Mouse (Mus musculus) hindbrain, embryonic 11.5 days (tissue): ENCODE data around the gene Car5a. TPM values are rescaled to one million over a fixed set of nuclear protein-coding genes. Genes with fewer than 3 reads are reported as not detected.

ENCODE experiments used
- ATAC-seq: fragments of 200-750 bp; cut with Nextera tagmentation; 2 replicates; pipeline ENCODE4 v1.8.0; 2017; ENCODE audit warnings: mild to moderate bottlenecking, moderate TSS enrichment, moderate library complexity; ENCODE audit not compliant: low FRiP score
- DNase-seq: peaks from one replicate; pipeline ENCODE4 v3.0.0-alpha.2; 2015; ENCODE audit warnings: low spot score
- H3K27ac ChIP-seq: fragments of 300-500 bp; sonication (generic); 2 replicates; pipeline ENCODE4 v1.5.1; 2014; ENCODE audit warnings: mild to moderate bottlenecking, low read depth, low read length
- H3K27me3 ChIP-seq: fragments of 300-500 bp; sonication (generic); 2 replicates; pipeline ENCODE4 v1.6.1; 2014; ENCODE audit warnings: mild to moderate bottlenecking, low read length, moderate library complexity, mixed read lengths; ENCODE audit not compliant: control insufficient read depth, insufficient read depth
- H3K36me3 ChIP-seq: fragments of 300-500 bp; sonication (generic); 2 replicates; pipeline ENCODE4 v1.6.1; 2014; ENCODE audit warnings: mild to moderate bottlenecking, low read length, moderate library complexity, mixed read lengths; ENCODE audit not compliant: control insufficient read depth, insufficient read depth
- H3K4me1 ChIP-seq: fragments of 300-500 bp; sonication (generic); replicated peaks from 2 replicates; pipeline ENCODE4 v1.6.1; 2014; ENCODE audit warnings: low read length, mixed read lengths; ENCODE audit not compliant: control insufficient read depth, insufficient read depth
- H3K4me2 ChIP-seq: fragments of 300-500 bp; sonication (generic); replicated peaks from 2 replicates; pipeline ENCODE4 v1.6.1; 2014; ENCODE audit warnings: mild to moderate bottlenecking, low read depth, low read length
- H3K4me3 ChIP-seq: fragments of 300-500 bp; sonication (generic); 2 replicates; pipeline ENCODE4 v1.5.1; 2014; ENCODE audit warnings: low read depth, low read length
- H3K9ac ChIP-seq: fragments of 300-500 bp; sonication (generic); 2 replicates; pipeline ENCODE4 v1.6.1; 2014; ENCODE audit warnings: low read depth, low read length
- H3K9me3 ChIP-seq: fragments of 300-500 bp; sonication (generic); 2 replicates; pipeline ENCODE4 v1.6.1; 2016; ENCODE audit warnings: low read length; ENCODE audit not compliant: control insufficient read depth
- WGBS: fragments of 180-500 bp; shearing (Covaris S2); extraction: QIAGEN DNeasy Blood & Tissue Kit; methylation state at CpG from one replicate; pipeline ENCODE4 v1.1.7; 2014; 5-methylcytosine and 5-hydroxymethylcytosine counted together
- polyA plus RNA-seq: library from polyadenylated mRNA; unstranded; fragments of >200 nt; fragmentation: Nextera tagmentation; extraction: Ambion mirVana; gene quantifications from 2 replicates; pipeline ENCODE4 v1.2.1, GENCODE M21; 2014

The Car5a gene
- polyA plus RNA-seq, 1 experiment from 2014 or later: not detected

DNA sequence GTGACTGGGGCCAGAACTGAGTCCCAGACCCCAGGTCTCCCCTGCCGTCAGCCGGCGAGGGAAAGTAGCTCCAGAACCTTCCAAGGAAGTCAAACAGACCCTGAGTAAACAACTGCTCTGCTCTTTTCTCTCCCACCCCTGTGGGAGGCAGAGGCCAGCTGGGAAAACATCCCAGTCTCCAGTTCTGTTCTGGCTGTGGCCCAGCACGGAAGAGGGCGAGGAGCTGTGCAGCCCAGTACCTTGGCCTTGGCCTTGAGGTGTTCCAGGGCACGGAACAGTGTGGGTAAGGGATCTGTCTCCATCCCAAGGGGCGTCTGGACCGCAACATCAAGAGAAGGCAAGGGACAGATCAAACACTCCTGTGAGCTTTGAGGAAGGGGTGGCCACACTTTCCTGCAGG, 22.6 kb downstream of the Car5a start:
- no peaks in the 10 kb centered on the region for H3K4me1 ChIP-seq
- ATAC-seq (no peak), DNase-seq (no peak)
- H3K27ac ChIP-seq: no peak overlapping the region
- H3K36me3 ChIP-seq: no peaks in the 10 kb centered on the region
- WGBS: 69% methylated on average over 8 of the region's 8 CpGs
- H3K4me2 ChIP-seq: no peak overlapping the region
- no peaks in the 10 kb centered on the region for H3K27me3 ChIP-seq
- no peaks in the 10 kb centered on the region for H3K9me3 ChIP-seq
- no peak overlapping the region for H3K4me3 ChIP-seq
- H3K9ac ChIP-seq: no peak overlapping the region

DNA sequence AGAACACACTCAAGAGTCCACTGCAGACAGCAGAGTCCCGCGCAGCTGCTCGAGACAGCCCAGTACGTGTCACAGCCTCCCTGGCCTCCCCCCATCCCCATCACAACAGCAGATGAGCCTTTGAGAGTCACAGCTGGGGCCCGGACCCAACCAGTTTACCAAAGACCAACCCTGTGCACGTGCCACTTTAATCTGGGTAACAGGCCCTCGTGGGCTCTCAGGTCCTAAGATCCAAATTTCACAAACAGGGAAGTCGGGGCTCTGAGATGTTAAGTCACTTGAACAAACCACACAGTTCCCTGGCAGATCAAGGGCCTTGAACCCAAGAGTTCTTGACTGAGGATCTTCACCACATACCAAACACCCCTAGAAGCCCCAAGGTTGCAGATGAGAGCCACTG, 23.1 kb downstream of the Car5a start:
- H3K4me3 ChIP-seq: no peak overlapping the region

DNA sequence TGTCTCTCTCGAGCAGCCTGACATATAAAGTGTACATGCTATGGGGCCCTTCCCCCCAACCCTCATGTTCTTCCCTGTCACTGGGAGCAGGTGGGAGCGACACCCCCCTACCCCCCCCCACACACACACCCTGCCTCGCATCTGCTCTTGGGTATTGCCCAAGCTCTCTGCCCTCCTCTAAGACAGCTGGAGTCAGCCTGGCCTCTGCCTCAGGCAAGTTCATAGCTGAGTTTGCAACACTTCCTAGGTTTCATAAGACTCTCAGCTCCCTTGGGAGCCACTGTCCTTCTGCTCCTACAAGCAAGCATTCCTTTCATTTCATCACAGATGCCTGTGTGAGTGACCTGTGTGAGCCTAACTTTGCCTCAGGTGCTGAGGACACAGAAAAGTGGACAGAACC, 25.0 kb downstream of the Car5a start:
- Histone ChIP-seq H3K4me1 (no peaks in the 10 kb centered on the region), H3K27ac (no peak overlapping the region), H3K9ac (no peak overlapping the region), H3K9me3 (no peaks in the 10 kb centered on the region), H3K27me3 (no peaks in the 10 kb centered on the region), H3K4me3 (no peak overlapping the region), H3K4me2 (no peak overlapping the region), H3K36me3 (no peaks in the 10 kb centered on the region)
- WGBS: 49% methylated on average over 3 of the region's 3 CpGs
- no peak for ATAC-seq
- DNase-seq: no peak

More for the DNA sequence above, 23.1 kb downstream of the Car5a start:
- H3K36me3 ChIP-seq: no peaks in the 10 kb centered on the region
- no peaks in the 10 kb centered on the region for H3K9me3 ChIP-seq
- no peak for DNase-seq
- no peaks in the 10 kb centered on the region for H3K4me1 ChIP-seq
- H3K27me3 ChIP-seq: no peaks in the 10 kb centered on the region
- no peak overlapping the region for H3K27ac ChIP-seq
- H3K4me2 ChIP-seq: no peak overlapping the region
- H3K9ac ChIP-seq: no peak overlapping the region
- 70% methylated on average over 8 of the region's 8 CpGs for WGBS
- ATAC-seq: no peak

DNA sequence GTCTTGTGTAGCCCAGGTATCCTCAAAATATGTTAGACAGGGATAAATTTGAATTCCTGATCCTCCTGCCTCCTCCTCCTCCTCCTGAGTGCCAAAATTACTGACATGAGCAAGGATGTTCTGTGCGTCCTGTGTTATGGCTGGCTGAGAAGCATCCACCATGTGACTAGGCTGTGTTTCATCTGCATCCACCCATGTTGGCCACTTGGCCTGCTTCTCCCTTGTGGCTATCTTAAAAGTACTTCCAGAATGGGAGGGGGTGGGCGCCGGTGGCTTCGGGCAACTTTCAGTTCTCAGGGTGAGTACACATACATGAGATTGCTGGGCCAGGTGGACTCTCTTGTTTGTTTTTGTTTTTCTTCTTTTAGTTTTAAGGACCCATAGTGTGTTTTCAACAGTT, 25.5 kb downstream of the Car5a start:
- Histone ChIP-seq H3K4me3 (no peak overlapping the region), H3K9ac (no peak overlapping the region), H3K27me3 (no peaks in the 10 kb centered on the region), H3K27ac (no peak overlapping the region), H3K36me3 (no peaks in the 10 kb centered on the region), H3K4me2 (no peak overlapping the region), H3K9me3 (no peaks in the 10 kb centered on the region), H3K4me1 (no peaks in the 10 kb centered on the region)
- WGBS: 76% methylated on average over 4 of the region's 4 CpGs
- DNase-seq: no peak
- no peak for ATAC-seq

DNA sequence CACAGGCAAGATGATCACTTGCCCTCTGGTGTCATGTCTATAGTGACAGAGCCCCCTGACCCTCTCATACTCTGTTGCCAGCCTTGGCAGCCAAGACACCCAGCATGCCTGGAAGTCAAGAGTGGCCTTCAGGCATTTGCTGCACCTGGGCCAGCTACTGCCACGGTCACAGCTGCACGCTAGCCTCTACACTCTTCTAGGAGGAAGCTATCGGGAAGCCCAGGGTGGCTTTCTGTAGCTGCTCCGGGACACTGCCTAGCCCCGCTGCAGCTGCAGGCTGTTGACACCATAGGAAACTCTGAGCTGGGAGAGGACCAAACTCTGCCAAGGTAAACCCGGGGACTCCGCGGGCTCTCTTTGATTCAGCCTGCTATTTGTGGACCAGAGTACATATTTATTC, 31.3 kb downstream of the Car5a start:
- H3K4me3 ChIP-seq: no peak overlapping the region
- H3K36me3 ChIP-seq: no peaks in the 10 kb centered on the region
- no peak overlapping the region for H3K4me2 ChIP-seq
- H3K27me3 ChIP-seq: peaks cover 2% of the 10 kb centered on the region; the same call in 1 of the 2 replicates
- no peak overlapping the region for H3K9ac ChIP-seq
- no peaks in the 10 kb centered on the region for H3K9me3 ChIP-seq
- no peak for DNase-seq
- H3K27ac ChIP-seq: no peak overlapping the region
- 88% methylated on average over 8 of the region's 8 CpGs for WGBS
- H3K4me1 ChIP-seq: no peaks in the 10 kb centered on the region
- ATAC-seq: no peak

DNA sequence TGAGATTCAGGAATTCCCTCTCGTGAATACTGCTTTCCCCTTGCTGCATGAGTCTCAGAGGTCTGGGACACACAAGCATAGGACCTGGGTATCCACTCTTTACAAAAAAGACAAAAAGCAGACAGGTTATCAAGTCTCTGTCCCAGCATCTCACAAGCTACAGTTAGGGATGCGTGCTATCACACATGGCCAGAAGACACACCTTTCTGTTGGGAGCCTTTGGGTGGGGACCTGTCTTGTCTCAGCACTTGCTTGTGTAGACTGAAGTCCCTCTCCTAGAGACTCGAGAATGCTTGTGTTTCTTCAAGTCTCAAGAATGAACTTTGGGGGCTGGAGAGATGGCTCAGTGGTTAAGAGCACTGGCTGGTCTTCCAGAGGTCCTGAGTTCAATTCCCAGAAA, 31.9 kb downstream of the Car5a start:
- peaks cover 2% of the 10 kb centered on the region; the same call in 1 of the 2 replicates for H3K27me3 ChIP-seq
- no peaks in the 10 kb centered on the region for H3K4me1 ChIP-seq
- WGBS: 68% methylated on average over 3 of the region's 3 CpGs

DNA sequence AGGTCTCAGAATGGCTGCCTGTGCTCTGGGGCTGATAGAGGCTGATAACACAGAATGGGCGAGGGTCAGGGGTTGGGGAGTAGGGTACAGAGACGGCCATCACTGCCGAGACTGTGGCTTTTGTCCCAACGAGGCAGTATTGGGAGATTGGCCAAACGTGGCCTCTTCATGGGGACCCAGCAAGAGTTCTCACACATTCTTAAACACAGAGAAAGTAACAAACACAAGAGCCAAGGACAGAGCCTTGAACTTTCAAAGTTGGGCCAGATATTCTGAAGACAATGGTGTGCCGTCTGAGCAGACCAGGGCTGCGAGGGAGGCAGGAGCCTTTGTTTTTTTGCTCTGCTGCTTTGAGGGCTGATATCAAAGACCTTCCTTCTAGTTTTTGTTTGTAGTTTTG, 32.7 kb downstream of the Car5a start:
- 74% methylated on average over 7 of the region's 7 CpGs for WGBS
- Histone ChIP-seq H3K4me2 (no peak overlapping the region), H3K36me3 (no peaks in the 10 kb centered on the region), H3K27me3 (peaks cover 2% of the 10 kb centered on the region; the same call in 1 of the 2 replicates), H3K4me1 (no peaks in the 10 kb centered on the region), H3K27ac (no peak overlapping the region), H3K9ac (no peak overlapping the region), H3K9me3 (no peaks in the 10 kb centered on the region), H3K4me3 (no peak overlapping the region)
- DNase-seq: no peak
- ATAC-seq: no peak

More for the DNA sequence above, 31.9 kb downstream of the Car5a start:
- Histone ChIP-seq H3K27ac (no peak overlapping the region), H3K4me3 (no peak overlapping the region), H3K9ac (no peak overlapping the region), H3K36me3 (no peaks in the 10 kb centered on the region), H3K9me3 (no peaks in the 10 kb centered on the region), H3K4me2 (no peak overlapping the region)
- ATAC-seq (no peak), DNase-seq (no peak)

DNA sequence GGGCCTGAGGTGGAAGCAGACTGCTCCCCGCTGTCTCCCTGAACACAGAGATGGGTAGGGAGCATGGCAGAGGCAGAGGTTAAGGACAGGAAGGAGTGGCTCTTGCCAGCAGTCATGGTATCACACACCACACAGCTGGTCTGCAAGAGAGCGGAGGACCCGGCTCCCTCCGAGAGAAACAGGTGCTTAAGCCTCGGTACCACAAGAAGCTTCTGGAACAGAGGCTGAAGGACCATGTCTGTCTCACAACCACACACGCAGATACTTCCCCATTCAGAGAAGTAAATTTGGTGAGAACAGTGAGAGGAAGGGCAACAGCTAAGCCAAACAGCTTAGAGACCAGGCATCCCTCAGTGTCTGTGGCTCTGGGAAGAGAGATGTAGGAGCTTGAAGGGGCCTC, 33.3 kb downstream of the Car5a start:
- H3K4me3 ChIP-seq: no peak overlapping the region
- no peaks in the 10 kb centered on the region for H3K4me1 ChIP-seq
- DNase-seq: no peak
- 93% methylated on average over 6 of the region's 6 CpGs for WGBS
- H3K4me2 ChIP-seq: no peak overlapping the region
- H3K36me3 ChIP-seq: no peaks in the 10 kb centered on the region
- no peak overlapping the region for H3K27ac ChIP-seq
- no peaks in the 10 kb centered on the region for H3K9me3 ChIP-seq
- peaks cover 2% of the 10 kb centered on the region; the same call in 1 of the 2 replicates for H3K27me3 ChIP-seq
- no peak overlapping the region for H3K9ac ChIP-seq
- no peak for ATAC-seq

DNA sequence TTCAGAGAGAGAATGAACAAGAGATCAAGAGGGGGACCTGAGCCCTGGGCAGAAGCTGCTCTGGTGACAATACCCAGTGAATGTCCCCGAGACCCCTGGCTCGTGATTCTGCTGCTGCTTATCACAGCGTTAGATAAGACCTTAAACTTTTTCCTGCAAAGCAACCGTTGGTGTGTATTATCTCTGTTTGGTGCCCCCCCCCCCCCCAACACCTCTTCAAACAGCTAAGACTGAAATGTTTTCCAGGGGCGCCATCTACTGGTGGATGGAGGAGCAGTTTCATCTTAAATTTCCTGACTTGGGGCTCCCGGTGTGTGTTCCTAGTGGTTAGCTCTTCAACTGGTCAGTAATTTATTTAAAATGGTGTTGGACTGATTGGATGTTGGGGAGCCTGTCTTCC, 35.0 kb downstream of the Car5a start:
- peaks cover 2% of the 10 kb centered on the region; the same call in 1 of the 2 replicates for H3K27me3 ChIP-seq
- peaks cover 6% of the 10 kb centered on the region; the same call in 1 of the 2 replicates for H3K4me1 ChIP-seq
- ATAC-seq: no peak
- DNase-seq: peak; percentile 83
- no peak overlapping the region for H3K27ac ChIP-seq
- no peak overlapping the region for H3K4me2 ChIP-seq
- H3K36me3 ChIP-seq: no peaks in the 10 kb centered on the region
- no peak overlapping the region for H3K4me3 ChIP-seq
- WGBS: 11% methylated on average over 6 of the region's 6 CpGs
- no peak overlapping the region for H3K9ac ChIP-seq
- H3K9me3 ChIP-seq: no peaks in the 10 kb centered on the region
